22 mouse cellular contexts compared by ENCODE assay signal in the genomic region with DNA sequence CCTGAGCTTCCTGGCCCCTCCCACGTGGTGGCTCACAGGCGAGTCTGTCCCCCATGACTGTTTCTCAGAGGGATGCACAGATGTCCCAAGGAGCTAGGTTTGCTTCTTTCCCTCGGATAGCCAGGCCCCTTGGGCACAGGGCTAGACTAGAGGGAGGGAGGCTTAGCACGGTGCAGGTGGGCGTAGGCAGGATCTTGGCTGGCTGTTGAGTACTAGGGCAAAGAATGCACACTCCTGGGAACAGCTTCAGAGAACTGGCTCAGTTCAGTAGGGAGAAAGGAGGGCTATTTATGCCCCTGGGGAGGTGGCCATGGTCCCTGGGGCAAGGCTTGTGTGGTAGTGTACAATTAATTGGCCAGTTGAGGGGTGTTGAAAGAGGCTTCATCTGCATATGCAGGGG.
DNase-seq lines count a peak whose midpoint lies in the region; ATAC-seq and TF ChIP-seq lines count a peak whose summit lies in the region.
"Had no signal": no experiment of that assay in that cellular context is flagged by ENCODE, and none has a peak within 500 bp of the region (broad histone marks: within the 10 kb centered on the region; RNA-seq: fewer than 3 reads in every experiment).

No protein-coding gene starts in this region.

- no peak for DNase-seq in frontal cortex, postnatal 36 days (ENCODE audit: low spot score in 2 of 2)
- DNase-seq in 3T3-L1 (ENCODE audit: low read depth, low spot score) (peak; percentile 19), ZHBTc4 (ENCODE audit: low read depth, low spot score) (peak; percentile 17)
- no peak for DNase-seq in forebrain, embryonic 10.5 days (ENCODE audit: extremely low spot score, low spot score)
- DNase-seq in midbrain, postnatal 0 days (ENCODE audit: low spot score) = no peak
- DNase-seq: adrenal gland, adult 2 months; adrenal gland, postnatal 10 days; adrenal gland, postnatal 25 days; cerebellum, adult 11-12 months; cerebellum, adult 2 months; cerebellum, adult 9-10 months; cerebellum, postnatal 10 days; cerebellum, postnatal 25 days had no signal

- ATAC-seq in frontal cortex, adult (ENCODE audit: low TSS enrichment) = peak; percentile 93
- peak; percentile 22; the same call in 1 of the 2 replicates for ATAC-seq in granulocyte monocyte progenitor cell, adult 5-6 weeks (replicated peaks; ENCODE audit: poor library complexity, severe bottlenecking)
- ATAC-seq in midbrain, postnatal 0 days (ENCODE audit: low FRiP score) = no peak
- ATAC-seq: forebrain, embryonic 14.5 days; forebrain, embryonic 16.5 days; Patski had no signal

- no peak overlapping the region for H3K9ac ChIP-seq in midbrain, postnatal 0 days (replicated peaks; ENCODE audit: low read length, poor library complexity, severe bottlenecking)
- H3K9ac ChIP-seq: embryonic facial prominence, embryonic 12.5 days; forebrain, embryonic 12.5 days had no signal

- no peak overlapping the region for H3K27ac ChIP-seq in forebrain, embryonic 10.5 days
- no peak overlapping the region for H3K27ac ChIP-seq in midbrain, postnatal 0 days (ENCODE audit: low read depth, low read length)
- H3K27ac ChIP-seq: embryonic facial prominence, embryonic 10.5 days; embryonic facial prominence, embryonic 12.5 days; forebrain, embryonic 12.5 days had no signal

- no peaks in the 10 kb centered on the region for H3K27me3 ChIP-seq in forebrain, embryonic 10.5 days (ENCODE audit: poor library complexity, severe bottlenecking)
- no peaks in the 10 kb centered on the region for H3K27me3 ChIP-seq in midbrain, postnatal 0 days (ENCODE audit: insufficient read depth, low read length)
- H3K27me3 ChIP-seq: embryonic facial prominence, embryonic 12.5 days; forebrain, embryonic 12.5 days; Patski had no signal

- H3K9me3 ChIP-seq in forebrain, embryonic 10.5 days = no peaks in the 10 kb centered on the region
- no peaks in the 10 kb centered on the region for H3K9me3 ChIP-seq in midbrain, postnatal 0 days (ENCODE audit: low read length)
- H3K9me3 ChIP-seq: embryonic facial prominence, embryonic 10.5 days; embryonic facial prominence, embryonic 12.5 days; forebrain, embryonic 12.5 days; G1E had no signal

- no peaks in the 10 kb centered on the region for H3K36me3 ChIP-seq in forebrain, embryonic 10.5 days (replicated peaks)
- H3K36me3 ChIP-seq in midbrain, postnatal 0 days (ENCODE audit: insufficient read depth, low read length) = no peaks in the 10 kb centered on the region
- H3K36me3 ChIP-seq: embryonic facial prominence, embryonic 10.5 days; embryonic facial prominence, embryonic 12.5 days; forebrain, embryonic 12.5 days; G1E had no signal

- 54% methylated on average over 5 of the region's 5 CpGs for WGBS in forebrain, embryonic 10.5 days
- WGBS in midbrain, postnatal 0 days = 46% methylated on average over 5 of the region's 5 CpGs

- H3K4me2 ChIP-seq in midbrain, postnatal 0 days (ENCODE audit: low read depth, low read length, poor library complexity, severe bottlenecking) = no peak overlapping the region
- H3K4me2 ChIP-seq: embryonic facial prominence, embryonic 12.5 days; forebrain, embryonic 12.5 days had no signal

- H3K4me3 ChIP-seq in forebrain, embryonic 10.5 days = no peak overlapping the region
- H3K4me3 ChIP-seq in midbrain, postnatal 0 days (ENCODE audit: low read depth, low read length) = no peak overlapping the region
- H3K4me3 ChIP-seq: embryonic facial prominence, embryonic 10.5 days; embryonic facial prominence, embryonic 12.5 days; forebrain, embryonic 12.5 days had no signal

- H3K4me1 ChIP-seq in forebrain, embryonic 10.5 days = no peaks in the 10 kb centered on the region
- H3K4me1 ChIP-seq in midbrain, postnatal 0 days (ENCODE audit: insufficient read depth, low read length) = no peaks in the 10 kb centered on the region
- H3K4me1 ChIP-seq: embryonic facial prominence, embryonic 12.5 days; forebrain, embryonic 12.5 days had no signal

- no peak for TF ChIP-seq CTCF in midbrain, postnatal 0 days (IDR thresholded peaks at IDR 0.05)

Comparison
In these comparisons a context has a peak if more than half of its experiments do, and no peak if none do; other contexts are left out.
1. DNase-seq: peak in 3T3-L1 (single experiment) and ZHBTc4 (single experiment); none in frontal cortex, postnatal 36 days (0 of 2), forebrain, embryonic 10.5 days (single experiment) and midbrain, postnatal 0 days (single experiment).